Mouse (Mus musculus) limb, embryonic 11.5 days (tissue): Measurements from ENCODE around the gene Cttnbp2. TPM values are rescaled to one million over a fixed set of nuclear protein-coding genes. Genes with fewer than 3 reads are reported as not detected.
A peak's percentile ranks its signal among the peaks of the same experiment; 100 is the strongest.

Source experiments
- ATAC-seq: fragments of 200-750 bp; cut with Nextera tagmentation; 2 replicates; pipeline ENCODE4 v1.8.0; 2017; ENCODE audit warnings: low read depth; ENCODE audit not compliant: insufficient number of reproducible peaks, low FRiP score, low TSS enrichment
- DNase-seq: peaks from one replicate; pipeline ENCODE4 v3.0.0-alpha.2; 2015; ENCODE audit warnings: low spot score
- H3K27ac ChIP-seq: fragments of 300-500 bp; sonication (generic); replicated peaks from 2 replicates; pipeline ENCODE4 v1.5.1; 2014; ENCODE audit warnings: low read depth, mild to moderate bottlenecking, low read length
- H3K27me3 ChIP-seq: fragments of 300-500 bp; sonication (generic); 2 replicates; pipeline ENCODE4 v1.6.1; 2014; ENCODE audit warnings: mild to moderate bottlenecking, low read length, mixed read lengths; ENCODE audit not compliant: control insufficient read depth, insufficient read depth
- H3K36me3 ChIP-seq: fragments of 300-500 bp; sonication (generic); 2 replicates; pipeline ENCODE4 v1.6.1; 2014; ENCODE audit warnings: mild to moderate bottlenecking, low read length, moderate library complexity, mixed read lengths; ENCODE audit not compliant: control insufficient read depth, insufficient read depth
- H3K4me1 ChIP-seq: fragments of 300-500 bp; sonication (generic); 2 replicates; pipeline ENCODE4 v1.6.1; 2014; ENCODE audit warnings: low read length, mixed read lengths; ENCODE audit not compliant: control insufficient read depth, insufficient read depth
- H3K4me2 ChIP-seq: fragments of 300-500 bp; sonication (generic); 2 replicates; pipeline ENCODE4 v1.6.1; 2014; ENCODE audit warnings: low read depth, mild to moderate bottlenecking, moderate library complexity; ENCODE audit not compliant: severe bottlenecking
- H3K4me3 ChIP-seq: fragments of 300-500 bp; sonication (generic); 2 replicates; pipeline ENCODE4 v1.5.1; 2014; ENCODE audit warnings: low read depth, low read length
- H3K9ac ChIP-seq: fragments of 300-500 bp; sonication (generic); 2 replicates; pipeline ENCODE4 v1.6.1; 2014; ENCODE audit warnings: mild to moderate bottlenecking, low read length
- H3K9me3 ChIP-seq: fragments of 300-500 bp; sonication (generic); 2 replicates; pipeline ENCODE4 v1.6.1; 2016; ENCODE audit warnings: low read length; ENCODE audit not compliant: control insufficient read depth
- WGBS: fragments of 180-500 bp; shearing (Covaris S2); extraction: QIAGEN DNeasy Blood & Tissue Kit; methylation state at CpG from one replicate; pipeline ENCODE4 v1.1.7; 2014; 5-methylcytosine and 5-hydroxymethylcytosine counted together
- polyA plus RNA-seq: library from polyadenylated mRNA; unstranded; fragments of >200 nt; fragmentation: Nextera tagmentation; extraction: Ambion mirVana; gene quantifications from 2 replicates; pipeline ENCODE4 v1.2.1, GENCODE M21; 2014

Cttnbp2 gene
- polyA plus RNA-seq, 1 experiment from 2014 or later = 19.9 TPM

DNA sequence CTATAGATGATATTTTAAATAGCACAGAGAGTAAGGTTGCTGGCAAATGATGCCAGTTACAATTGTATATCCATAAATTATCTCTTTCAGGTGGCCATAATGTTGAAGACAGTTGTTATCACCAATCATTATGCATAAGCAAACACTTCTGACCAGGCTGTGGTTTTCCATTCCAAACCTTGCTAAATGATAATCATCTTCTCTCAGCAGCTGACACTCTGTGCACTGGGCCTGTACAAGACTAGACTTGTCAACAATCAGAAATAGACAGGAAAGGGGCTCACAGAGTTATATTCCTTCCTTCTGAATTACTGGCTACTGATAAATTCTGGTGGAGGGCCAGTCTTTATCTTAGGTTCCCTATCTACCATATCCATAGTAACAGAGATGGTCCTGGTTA lies 32.1 kb downstream of the Cttnbp2 start:
- Histone ChIP-seq H3K4me2 (no peak overlapping the region), H3K27me3 (no peaks in the 10 kb centered on the region), H3K9me3 (no peaks in the 10 kb centered on the region), H3K4me3 (no peak overlapping the region), H3K9ac (no peak overlapping the region), H3K36me3 (no peaks in the 10 kb centered on the region), H3K4me1 (no peaks in the 10 kb centered on the region), H3K27ac (no peak overlapping the region)
- no peak for DNase-seq
- ATAC-seq = no peak

DNA sequence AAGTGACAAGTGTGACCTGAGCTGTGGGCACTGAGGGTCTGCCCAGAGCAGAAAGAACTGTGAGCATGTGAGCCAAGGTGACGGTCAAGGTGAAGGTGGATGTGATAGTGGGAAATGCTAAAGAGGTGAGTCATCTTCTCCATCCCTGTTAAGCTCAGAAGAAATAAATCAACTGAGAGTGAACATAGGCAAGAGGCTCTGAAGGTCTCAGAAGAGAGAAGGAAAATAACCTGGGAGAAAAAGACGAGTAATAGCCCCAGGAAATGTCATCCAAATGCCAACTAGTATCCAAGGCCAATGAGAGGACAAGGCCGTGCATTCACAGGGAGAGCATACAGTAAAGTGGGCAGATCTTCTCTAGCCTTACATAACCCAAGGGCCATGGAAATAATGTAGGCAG lies 32.9 kb downstream of the Cttnbp2 start:
- H3K4me1 ChIP-seq = no peaks in the 10 kb centered on the region
- no peak overlapping the region for H3K9ac ChIP-seq
- no peaks in the 10 kb centered on the region for H3K9me3 ChIP-seq
- no peak overlapping the region for H3K4me2 ChIP-seq
- H3K4me3 ChIP-seq = no peak overlapping the region
- no peaks in the 10 kb centered on the region for H3K27me3 ChIP-seq
- H3K36me3 ChIP-seq = no peaks in the 10 kb centered on the region
- WGBS = 95% methylated on average over 3 of the region's 3 CpGs
- DNase-seq (no peak), ATAC-seq (no peak)
- no peak overlapping the region for H3K27ac ChIP-seq

DNA sequence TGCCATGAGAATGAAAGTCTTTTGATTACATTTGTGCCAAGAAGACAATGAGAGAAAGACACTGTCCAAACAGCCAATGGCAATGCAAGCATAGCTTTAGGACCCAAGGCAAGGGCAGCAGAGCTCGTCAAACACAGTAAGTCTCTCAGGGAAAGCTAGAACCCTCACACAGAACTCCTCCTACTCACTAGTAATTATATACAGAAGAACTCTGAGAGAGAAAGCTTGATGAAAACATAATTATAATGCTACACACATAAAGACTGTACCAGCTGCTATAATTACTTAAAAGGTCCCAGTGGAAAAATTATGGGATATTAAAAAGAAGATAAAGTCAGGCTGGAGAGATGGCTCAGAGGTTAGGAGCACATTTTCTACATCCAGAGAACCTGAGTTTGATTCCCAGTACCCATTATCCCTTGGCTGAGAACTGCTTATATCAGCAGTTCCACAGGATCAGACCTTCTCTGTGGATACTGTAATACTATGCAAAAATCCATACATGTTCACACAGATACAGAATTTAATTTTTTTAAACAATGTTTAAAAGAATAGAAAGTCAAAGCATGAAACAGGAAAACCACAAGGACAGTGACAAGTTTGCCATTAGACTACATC lies 37.2 kb downstream of the Cttnbp2 start:
- no peak for ATAC-seq
- Histone ChIP-seq H3K27me3 (no peaks in the 10 kb centered on the region), H3K4me1 (0 out of 2 replicates have a peak, but pooled peaks cover 5% of the 10 kb centered on the region), H3K4me3 (no peak overlapping the region), H3K4me2 (no peak overlapping the region), H3K9ac (no peak overlapping the region), H3K27ac (no peak overlapping the region), H3K36me3 (no peaks in the 10 kb centered on the region), H3K9me3 (no peaks in the 10 kb centered on the region)
- WGBS = 85% methylated on average over 1 of the region's 1 CpGs
- DNase-seq = no peak

DNA sequence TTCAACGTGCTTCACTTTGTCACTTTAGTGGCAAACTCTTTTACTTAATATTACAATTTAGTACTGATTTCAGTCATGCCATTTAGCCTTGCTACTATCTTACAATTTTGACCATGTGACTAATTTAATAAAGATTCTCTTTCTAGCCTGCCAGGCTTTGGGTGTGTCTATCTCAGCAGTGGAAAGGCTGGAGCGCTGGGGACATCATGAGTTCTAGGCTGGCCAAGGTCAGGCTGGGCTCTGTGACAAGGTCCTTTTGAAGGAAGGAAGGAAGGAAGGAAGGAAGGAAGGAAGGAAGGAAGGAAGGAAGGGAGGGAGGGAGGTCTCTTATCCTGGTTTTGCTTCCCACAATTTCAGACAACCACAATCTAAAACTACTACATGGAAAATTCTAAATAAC lies 39.7 kb downstream of the Cttnbp2 start:
- DNase-seq = no peak
- H3K27ac ChIP-seq = no peak overlapping the region; the same call in 1 of the 2 replicates
- H3K9ac ChIP-seq = no peak overlapping the region
- H3K36me3 ChIP-seq = no peaks in the 10 kb centered on the region
- no peaks in the 10 kb centered on the region for H3K27me3 ChIP-seq
- no peaks in the 10 kb centered on the region for H3K9me3 ChIP-seq
- H3K4me1 ChIP-seq = 0 out of 2 replicates have a peak, but pooled peaks cover 5% of the 10 kb centered on the region
- no peak for ATAC-seq
- no peak overlapping the region for H3K4me2 ChIP-seq
- 58% methylated on average over 2 of the region's 2 CpGs for WGBS
- no peak overlapping the region for H3K4me3 ChIP-seq

DNA sequence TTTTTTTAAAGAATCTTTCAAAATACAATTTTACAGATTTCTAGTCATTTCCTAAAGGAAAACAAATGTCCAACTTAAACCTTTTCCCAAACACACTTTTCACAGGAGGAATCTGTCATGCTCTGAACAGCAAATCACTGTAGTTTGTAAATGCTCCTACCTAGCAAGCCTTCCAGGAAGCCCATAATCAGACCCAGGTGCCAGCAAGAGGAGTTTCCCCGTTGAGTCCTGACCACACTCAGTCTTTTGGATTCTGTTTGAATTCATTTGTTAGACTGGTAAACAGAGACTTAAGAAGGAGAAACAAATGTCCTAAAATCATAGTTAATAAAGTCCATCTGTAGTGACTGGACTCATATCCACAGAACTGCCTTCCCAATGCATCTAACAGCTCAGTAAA lies 40.1 kb downstream of the Cttnbp2 start:
- peak; percentile 68 for DNase-seq

DNA sequence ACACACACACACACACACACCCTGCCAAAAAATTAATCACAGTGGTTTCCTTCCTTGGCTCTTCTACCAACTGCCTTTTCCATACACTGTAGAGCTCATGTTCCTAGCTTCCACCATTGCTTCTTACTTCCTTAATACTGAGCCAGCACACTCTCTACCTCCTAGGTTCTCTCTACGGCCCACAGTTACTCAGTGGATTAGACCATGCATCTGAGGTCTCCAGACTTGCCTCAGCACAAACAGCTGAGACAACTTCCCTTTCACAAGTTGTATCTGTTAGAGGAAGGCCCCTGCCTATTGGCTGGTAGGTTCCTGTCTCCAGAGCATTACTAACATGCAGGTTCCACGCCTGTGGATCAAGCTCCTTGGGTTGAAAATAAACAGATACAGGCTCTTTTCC lies 45.4 kb downstream of the Cttnbp2 start:
- DNase-seq (no peak), ATAC-seq (0 out of 2 replicates have a peak, but pooled peaks have one; percentile 60)
- Histone ChIP-seq H3K4me1 (0 out of 2 replicates have a peak, but pooled peaks cover 6% of the 10 kb centered on the region), H3K4me2 (no peak overlapping the region), H3K9me3 (no peaks in the 10 kb centered on the region), H3K9ac (no peak overlapping the region), H3K4me3 (no peak overlapping the region), H3K27ac (0 out of 2 replicates have a peak overlapping the region, but pooled peaks have one; percentile 12), H3K27me3 (no peaks in the 10 kb centered on the region), H3K36me3 (no peaks in the 10 kb centered on the region)
- WGBS = 71% methylated on average over 2 of the region's 2 CpGs

More for the DNA sequence above, 40.1 kb downstream of the Cttnbp2 start:
- H3K4me2 ChIP-seq = no peak overlapping the region
- H3K27me3 ChIP-seq = no peaks in the 10 kb centered on the region
- 4% methylated on average over 1 of the region's 1 CpGs for WGBS
- H3K4me1 ChIP-seq = 0 out of 2 replicates have a peak, but pooled peaks cover 5% of the 10 kb centered on the region
- no peak for ATAC-seq
- no peaks in the 10 kb centered on the region for H3K36me3 ChIP-seq
- no peak overlapping the region for H3K4me3 ChIP-seq
- no peak overlapping the region for H3K9ac ChIP-seq
- no peak overlapping the region; the same call in 1 of the 2 replicates for H3K27ac ChIP-seq
- H3K9me3 ChIP-seq = no peaks in the 10 kb centered on the region

DNA sequence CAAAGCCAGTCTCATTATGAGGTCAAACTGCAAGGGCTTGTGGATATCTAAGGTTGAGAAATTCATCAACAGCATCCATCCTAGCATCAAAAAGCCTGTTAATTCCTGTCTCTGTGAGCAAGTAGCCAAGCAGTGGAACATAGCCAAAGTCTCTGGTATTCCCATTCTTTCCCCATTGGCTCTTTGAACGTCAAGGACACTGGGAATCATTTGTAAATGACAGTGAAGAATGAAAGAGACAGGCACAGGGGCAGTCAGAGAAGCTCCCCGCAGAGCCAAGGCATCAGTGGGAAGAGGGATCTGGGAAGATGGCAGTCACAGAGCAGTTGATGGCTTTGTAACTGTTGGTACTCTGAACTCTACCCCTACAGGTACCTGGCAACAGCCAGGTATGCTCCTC lies 46.9 kb downstream of the Cttnbp2 start:
- WGBS = 49% methylated on average over 2 of the region's 2 CpGs
- H3K27me3 ChIP-seq = no peaks in the 10 kb centered on the region
- no peak overlapping the region for H3K9ac ChIP-seq
- H3K27ac ChIP-seq = no peak overlapping the region
- H3K36me3 ChIP-seq = no peaks in the 10 kb centered on the region
- no peak overlapping the region for H3K4me2 ChIP-seq
- DNase-seq (no peak), ATAC-seq (no peak)
- no peaks in the 10 kb centered on the region for H3K9me3 ChIP-seq
- no peak overlapping the region for H3K4me3 ChIP-seq
- H3K4me1 ChIP-seq = 0 out of 2 replicates have a peak, but pooled peaks cover 3% of the 10 kb centered on the region

DNA sequence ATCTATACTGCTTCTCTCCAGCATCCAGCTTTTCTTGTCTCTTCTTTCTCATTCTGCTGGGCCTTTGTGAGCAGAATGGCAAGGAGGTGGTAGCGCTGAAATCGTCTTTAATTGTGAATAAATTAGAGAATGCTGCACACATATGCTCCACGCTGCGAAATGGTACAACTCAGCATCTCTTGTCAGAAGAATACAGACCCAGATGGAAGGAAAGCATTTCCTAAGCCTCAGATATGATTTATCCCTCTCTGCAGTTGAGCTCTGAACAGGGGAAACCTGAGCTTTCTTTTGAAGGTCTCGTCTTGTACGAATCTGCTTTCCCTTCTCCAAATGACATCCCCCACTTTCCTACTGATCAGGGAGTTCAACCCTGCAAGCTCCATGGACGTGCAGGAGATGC lies 48.4 kb downstream of the Cttnbp2 start:
- Histone ChIP-seq H3K36me3 (no peaks in the 10 kb centered on the region), H3K4me3 (no peak overlapping the region), H3K4me1 (0 out of 2 replicates have a peak, but pooled peaks cover 3% of the 10 kb centered on the region), H3K4me2 (no peak overlapping the region), H3K27ac (no peak overlapping the region), H3K27me3 (no peaks in the 10 kb centered on the region), H3K9ac (no peak overlapping the region), H3K9me3 (no peaks in the 10 kb centered on the region)
- 74% methylated on average over 7 of the region's 7 CpGs for WGBS
- ATAC-seq (no peak), DNase-seq (no peak)

DNA sequence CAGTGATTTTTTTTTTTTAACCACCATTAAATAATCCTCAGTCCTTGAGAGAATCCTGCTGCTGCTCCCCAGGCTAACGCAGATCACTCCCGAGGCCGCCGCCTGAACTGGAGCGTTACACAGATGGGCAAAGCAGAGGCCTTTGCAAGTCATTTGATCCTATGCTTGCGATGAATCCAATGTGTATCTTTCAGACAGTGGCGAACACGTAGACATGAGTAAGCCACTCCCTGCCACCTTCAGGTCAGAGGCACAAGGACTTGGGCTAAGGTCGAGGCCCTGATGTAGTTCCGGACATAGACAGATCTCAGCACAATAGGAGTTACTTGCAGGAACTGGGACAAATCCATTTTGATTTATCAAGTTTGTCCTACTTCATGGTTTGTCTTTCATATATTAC lies 49.0 kb downstream of the Cttnbp2 start:
- Histone ChIP-seq H3K27ac (no peak overlapping the region), H3K9ac (no peak overlapping the region), H3K36me3 (no peaks in the 10 kb centered on the region), H3K9me3 (no peaks in the 10 kb centered on the region), H3K4me1 (0 out of 2 replicates have a peak, but pooled peaks cover 3% of the 10 kb centered on the region), H3K4me3 (no peak overlapping the region), H3K4me2 (no peak overlapping the region), H3K27me3 (no peaks in the 10 kb centered on the region)
- WGBS = 78% methylated on average over 10 of the region's 10 CpGs
- ATAC-seq (no peak), DNase-seq (no peak)
